Mouse (Mus musculus) CD4-positive helper T cell, adult 2 months (primary cell): ENCODE measurements at regions not wholly inside any gene's neighbourhood (a gene's known extent, or its start where the extent isn't known, plus 50 kb on each side); places are given as distances from the start of the nearest gene placed in this dataset.

Experiments used
- DNase-seq: peaks from one replicate; pipeline ENCODE4 v3.0.0-alpha.2; 2012; ENCODE audit warnings: low read depth, missing footprints, low spot score

DNA sequence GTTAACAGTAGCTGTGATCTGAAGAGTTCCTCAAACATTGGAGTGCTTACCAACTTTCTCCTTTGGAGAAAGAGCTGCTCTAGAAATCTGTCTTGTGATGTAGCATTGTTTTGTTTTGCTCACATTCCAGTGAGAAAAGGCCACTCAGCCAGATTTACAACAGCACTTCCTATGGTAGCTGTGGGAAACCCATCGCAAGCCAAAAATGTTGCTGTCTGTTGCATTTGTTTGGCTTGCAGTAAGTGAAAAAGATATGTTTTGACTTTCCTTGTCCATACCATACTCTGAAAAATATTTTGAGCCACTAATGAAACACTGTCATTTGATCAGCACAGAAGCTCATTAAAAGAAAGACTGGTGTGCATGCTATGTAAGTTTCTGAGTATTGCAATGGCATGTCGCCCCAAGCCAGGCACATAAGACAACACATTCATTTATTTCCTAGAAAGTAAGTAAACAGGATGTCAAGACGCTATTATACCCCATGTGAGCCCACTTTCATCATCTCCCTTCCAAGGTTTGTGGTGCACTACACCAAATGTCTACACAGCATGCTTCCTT lies 66.2 kb downstream of the Car2 start:
- no peak for DNase-seq

- DNase-seq = no peak
Measured at GRCm38 (mm10) chr3:14952951-14953350, 66.9 kb downstream of the Car2 start.

- DNase-seq = no peak
Measured at GRCm38 (mm10) chr3:14957481-14957880, 71.4 kb downstream of the Car2 start.

- no peak for DNase-seq
Measured at GRCm38 (mm10) chr3:14958277-14958676, 72.2 kb downstream of the Car2 start.

DNA sequence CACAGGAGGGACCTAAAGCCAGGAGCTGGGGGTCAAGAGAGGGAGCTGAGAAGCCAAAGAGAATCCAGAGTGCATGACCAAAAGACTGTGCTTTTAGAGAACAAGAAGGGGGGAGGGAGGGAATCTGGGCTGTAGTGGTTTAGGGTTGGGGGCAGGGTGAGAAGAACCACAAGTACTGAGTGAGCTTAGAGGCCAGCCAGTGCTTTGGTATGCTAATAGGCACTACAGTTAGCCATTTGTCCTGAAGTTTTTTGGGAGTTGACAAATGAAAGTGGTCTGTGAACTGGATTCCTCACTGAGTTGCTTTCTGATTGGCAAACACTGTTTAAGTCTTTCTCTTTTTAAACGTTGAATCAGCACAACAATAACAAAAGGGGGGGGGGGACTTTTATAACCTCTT lies 73.5 kb downstream of the Car2 start:
- no peak for DNase-seq

- no peak for DNase-seq
Measured at GRCm38 (mm10) chr3:14964795-14965194, 78.7 kb downstream of the Car2 start.

DNA sequence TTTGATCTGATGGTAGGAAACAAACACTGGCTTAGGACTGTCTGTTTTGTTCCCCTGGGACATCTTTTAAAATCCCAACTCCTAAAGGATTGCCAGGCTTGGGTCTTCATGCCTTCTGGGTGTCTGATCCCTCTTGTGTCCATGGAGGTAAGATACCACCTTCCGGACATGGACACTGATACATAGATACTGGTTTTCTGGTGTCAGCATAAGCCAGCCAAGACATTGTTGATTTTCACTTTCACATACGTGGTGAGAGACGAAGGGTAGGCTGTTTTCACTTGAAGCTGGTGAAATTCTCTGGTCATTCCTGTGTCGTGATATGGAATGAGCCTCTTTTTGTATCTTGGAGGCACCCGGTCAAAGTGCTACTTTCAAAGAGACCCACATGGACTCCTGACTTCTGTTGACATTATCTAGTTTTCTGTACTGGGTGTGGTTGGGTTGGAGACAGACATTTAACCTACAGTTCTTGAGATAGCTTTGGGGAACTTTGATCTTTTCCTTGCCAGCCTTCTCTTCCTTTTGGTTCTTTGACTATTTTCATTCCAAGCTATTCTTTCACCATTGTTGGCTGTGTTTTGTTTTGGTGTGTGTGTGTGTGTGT lies 79.5 kb downstream of the Car2 start:
- DNase-seq = no peak

DNA sequence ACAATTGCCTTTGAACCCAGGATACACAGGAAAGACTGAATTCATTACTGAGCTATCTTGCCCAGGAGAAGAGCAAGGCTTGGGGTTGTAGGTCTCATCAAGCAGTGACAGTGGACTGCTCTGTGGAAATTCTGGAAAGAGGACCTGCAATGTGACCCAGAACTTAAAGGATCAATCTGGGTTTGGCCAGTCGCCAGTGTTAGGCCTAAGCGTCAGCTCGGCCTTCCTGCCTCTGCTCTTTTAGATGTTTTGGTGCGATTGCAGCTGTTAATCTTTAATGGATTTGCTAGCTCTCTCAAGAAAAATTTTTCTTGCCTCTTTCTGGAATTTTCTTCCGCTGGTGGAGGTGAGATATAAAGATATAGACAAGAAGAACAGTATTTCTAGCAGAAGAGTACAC lies 81.2 kb downstream of the Car2 start:
- DNase-seq = no peak

DNA sequence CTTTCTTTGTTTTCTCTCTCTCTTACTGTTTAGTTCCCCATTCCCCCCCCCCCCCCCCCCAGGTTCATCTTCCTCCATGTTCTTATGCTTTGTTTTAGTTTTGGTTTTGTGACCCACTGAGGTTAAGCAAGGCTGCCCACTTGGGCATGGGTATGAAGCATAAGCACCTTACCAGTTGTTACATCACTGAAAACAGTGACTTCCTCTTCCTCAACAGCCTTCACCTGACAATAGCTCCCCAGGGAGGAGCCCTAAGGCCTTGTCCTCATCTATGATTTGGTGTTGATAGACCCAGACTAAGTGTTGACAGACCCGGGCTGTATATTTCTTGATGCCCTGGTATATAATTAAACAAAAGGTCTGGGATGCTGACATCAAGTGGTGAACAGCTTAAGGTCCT lies 82.3 kb downstream of the Car2 start:
- DNase-seq = no peak

DNA sequence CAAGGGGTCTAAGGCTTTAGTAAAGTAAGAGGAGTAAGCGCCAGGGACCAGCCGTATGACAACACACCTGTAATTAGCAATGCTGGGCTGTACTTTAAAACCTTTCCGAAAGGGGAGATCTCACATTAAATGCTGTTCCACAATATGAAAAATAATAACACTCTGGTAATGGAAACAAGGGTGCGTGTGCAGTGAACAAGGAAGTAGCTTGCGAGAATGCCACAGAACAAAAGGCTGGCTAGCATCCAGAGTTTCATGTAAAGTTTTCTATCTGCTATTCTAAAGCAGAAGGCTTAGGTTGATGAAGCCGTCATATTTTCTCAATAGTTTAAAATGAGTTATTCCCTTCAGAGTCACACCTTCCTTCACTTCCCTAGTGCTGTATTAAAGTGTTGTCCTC lies 83.6 kb downstream of the Car2 start:
- no peak for DNase-seq

- no peak for DNase-seq
Measured at GRCm38 (mm10) chr3:14971647-14972046, 85.6 kb downstream of the Car2 start.

GRCm38 (mm10) chr3:14974758-14975157 lies 88.7 kb downstream of the Car2 start:
- no peak for DNase-seq

DNA sequence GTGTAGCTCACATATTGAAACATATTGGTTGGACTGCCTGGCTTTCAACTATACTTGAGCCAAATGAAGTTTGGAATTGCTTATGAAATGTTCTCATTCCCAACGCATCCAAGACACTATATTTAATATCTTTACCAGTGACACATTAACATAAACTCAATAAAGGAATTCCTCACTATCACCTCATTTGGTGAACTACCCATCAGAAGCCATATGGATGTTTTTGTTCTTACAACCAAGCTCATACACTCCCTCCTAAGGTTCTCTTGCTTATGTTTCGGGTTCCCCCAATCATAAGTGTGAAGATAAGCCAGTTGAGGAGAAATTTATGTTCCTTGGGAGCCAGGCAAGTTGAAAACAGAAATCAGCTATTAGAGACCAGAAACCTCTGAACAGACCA lies 89.1 kb downstream of the Car2 start:
- DNase-seq = no peak

GRCm38 (mm10) chr3:14979116-14979613 lies 93.1 kb downstream of the Car2 start:
- peak; percentile 7 for DNase-seq

GRCm38 (mm10) chr3:14989635-14990034 lies 103.6 kb downstream of the Car2 start:
- DNase-seq = no peak

- DNase-seq = no peak
Measured at GRCm38 (mm10) chr3:14993936-14994335, 107.9 kb downstream of the Car2 start.

DNA sequence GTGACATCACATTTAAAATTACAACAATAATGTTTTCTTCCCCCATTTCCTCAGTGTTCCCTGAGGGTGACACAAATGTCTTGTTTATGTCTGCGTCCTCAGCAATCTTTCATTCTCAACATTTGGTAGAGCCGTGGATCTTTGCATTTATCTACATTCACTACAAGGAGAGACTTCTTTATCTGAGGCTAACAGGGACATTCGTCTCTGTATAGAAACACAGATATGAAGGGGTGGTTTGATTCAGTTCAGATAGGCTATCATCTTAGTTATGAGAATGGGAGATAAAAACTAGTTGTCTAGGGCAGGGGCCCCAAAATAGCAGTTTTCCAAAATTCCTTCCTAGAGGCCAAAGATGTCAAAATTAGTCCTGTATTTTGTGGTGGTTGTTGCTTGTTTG lies 111.2 kb downstream of the Car2 start:
- DNase-seq = no peak

- no peak for DNase-seq
Measured at GRCm38 (mm10) chr3:14998521-14998920, 112.4 kb downstream of the Car2 start.

- DNase-seq = no peak
Measured at GRCm38 (mm10) chr3:14999411-14999810, 113.3 kb downstream of the Car2 start.

GRCm38 (mm10) chr3:14999914-15000313 lies 113.8 kb downstream of the Car2 start:
- DNase-seq = no peak

DNA sequence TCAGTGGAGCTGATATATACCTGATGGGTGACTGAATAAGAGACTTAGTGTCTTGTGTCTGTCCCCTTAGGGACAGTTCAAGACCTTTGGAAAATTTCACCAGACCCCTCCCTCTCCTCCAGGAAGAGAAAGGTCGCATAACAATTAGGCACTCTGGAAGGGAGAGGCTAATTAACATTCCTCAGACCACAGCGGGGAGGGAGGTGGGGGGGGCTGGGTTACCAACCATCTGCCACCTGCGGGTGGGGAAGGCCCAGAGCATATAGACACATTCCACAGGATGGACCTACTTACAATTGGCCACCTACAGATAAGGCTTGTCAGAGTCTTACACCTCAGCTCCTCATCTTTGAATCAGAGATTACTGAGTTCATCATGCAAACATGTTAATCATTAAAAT lies 114.6 kb downstream of the Car2 start:
- DNase-seq = no peak

GRCm38 (mm10) chr3:15007821-15008220 lies 121.7 kb downstream of the Car2 start:
- no peak for DNase-seq

- DNase-seq = no peak
Measured at GRCm38 (mm10) chr3:15008501-15008900, 122.4 kb downstream of the Car2 start.

GRCm38 (mm10) chr3:15009747-15010146 lies 123.7 kb downstream of the Car2 start:
- no peak for DNase-seq
